Mouse (Mus musculus) CH12F3 (cell line): ENCODE results near the gene Chst11.

Experiments used
- in situ Hi-C: fragments of 300-500 bp; cut with MboI; formaldehyde crosslinking; loops from 2 replicates; pipeline ENCODE4 v1.14.3; 2020; ENCODE audit warnings: low sequenced_read_pairs

Chst11 gene

GRCm38 (mm10) chr10:83071785-83072580, 86.7 kb downstream of the Chst11 start:
- in situ Hi-C loops: no loop called here

DNA sequence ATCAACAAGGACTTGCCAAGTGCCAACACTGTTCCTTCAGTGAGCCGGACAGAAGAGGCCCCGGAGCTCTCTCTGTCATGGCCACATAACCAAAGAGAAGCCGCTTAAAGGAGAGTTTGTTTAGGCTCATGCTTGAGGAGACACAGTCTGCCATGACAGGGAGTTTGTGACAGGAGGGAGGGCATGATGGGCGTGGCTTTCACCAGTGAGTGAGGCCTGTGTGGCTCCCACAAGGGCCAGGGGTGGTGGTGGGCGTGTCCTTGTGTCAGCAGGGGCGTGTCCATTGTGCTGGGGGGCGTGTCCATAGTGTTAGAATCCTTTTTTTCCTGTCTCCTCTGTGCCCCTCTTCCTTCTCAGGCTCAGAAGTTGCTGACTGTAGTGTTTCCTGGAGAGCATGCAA, 87.8 kb downstream of the Chst11 start:
- in situ Hi-C loops: no loop called here

DNA sequence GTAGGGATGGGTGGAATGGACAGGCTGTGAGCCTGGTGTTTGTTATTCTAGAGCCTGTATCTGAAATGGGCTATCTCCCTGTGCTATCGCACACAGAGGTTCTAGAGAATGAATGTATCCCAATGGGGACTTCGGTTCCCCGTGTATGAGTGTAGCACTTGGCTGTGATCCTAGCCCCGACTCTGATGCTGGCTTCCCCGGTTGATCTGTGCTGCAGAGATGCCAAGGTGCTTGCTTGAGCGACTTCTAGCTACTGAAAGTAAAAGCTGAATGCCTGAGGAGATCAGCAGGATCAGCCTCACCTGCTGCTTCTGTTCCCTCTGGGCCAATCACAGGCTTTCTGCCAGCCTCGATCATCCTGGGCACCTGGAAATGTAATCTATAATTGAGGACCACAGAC, 91.5 kb downstream of the Chst11 start:
- in situ Hi-C loops: no loop called here

DNA sequence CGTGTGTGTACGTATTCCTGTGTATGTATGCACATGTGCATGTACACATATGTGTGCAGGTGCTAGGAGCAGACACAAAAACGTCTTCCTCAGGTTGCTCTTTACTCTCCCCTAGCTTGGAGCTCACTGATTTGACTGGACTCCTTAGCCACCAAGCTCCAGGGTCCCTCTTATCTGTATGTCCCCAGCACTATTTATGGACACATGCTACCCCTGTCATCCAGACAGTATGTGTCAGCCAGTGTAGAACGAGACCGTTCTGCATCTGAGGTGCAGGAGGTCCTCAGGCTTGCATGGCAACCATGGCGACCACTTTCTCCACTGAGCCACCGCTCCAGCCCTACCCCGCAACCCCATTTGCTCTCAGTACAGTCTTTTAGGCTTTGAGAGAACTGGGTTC, 93.4 kb downstream of the Chst11 start:
- in situ Hi-C loops: no loop called here

DNA sequence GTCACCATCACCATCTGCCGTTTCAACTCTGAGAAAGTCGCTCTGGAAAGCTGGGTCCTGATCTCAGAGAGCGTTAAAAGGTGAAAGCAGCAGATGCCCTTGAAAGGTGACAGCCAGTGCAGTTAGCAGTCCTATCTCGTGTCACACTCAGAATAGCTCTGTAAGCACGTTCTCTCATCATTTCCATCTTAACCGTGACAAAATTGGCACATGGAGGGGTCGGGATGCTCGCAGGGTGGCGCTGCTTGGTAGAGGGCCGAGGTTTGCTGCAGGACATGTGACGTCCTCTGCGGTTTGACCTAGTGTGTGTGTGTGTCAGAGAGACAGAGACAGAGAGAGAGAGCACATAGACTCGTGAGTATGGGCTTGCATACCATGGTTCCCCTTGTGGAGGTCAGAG, 94.5 kb downstream of the Chst11 start:
- in situ Hi-C loops: no loop called here

- in situ Hi-C loops: no loop called here
These were observed 95.0 kb downstream of the Chst11 start for GRCm38 (mm10) chr10:83080275-83080741.

- in situ Hi-C loops: no loop called here
These were observed 95.6 kb downstream of the Chst11 start for GRCm38 (mm10) chr10:83080930-83081329.

GRCm38 (mm10) chr10:83083946-83084345, 98.6 kb downstream of the Chst11 start:
- in situ Hi-C loops: no loop called here

GRCm38 (mm10) chr10:83088318-83088717, 103.0 kb downstream of the Chst11 start:
- in situ Hi-C loops: no loop called here

- in situ Hi-C loops: no loop called here
These were observed 103.5 kb downstream of the Chst11 start for GRCm38 (mm10) chr10:83088826-83089225.

- in situ Hi-C loops: no loop called here
These were observed 104.9 kb downstream of the Chst11 start for GRCm38 (mm10) chr10:83090185-83090584.

DNA sequence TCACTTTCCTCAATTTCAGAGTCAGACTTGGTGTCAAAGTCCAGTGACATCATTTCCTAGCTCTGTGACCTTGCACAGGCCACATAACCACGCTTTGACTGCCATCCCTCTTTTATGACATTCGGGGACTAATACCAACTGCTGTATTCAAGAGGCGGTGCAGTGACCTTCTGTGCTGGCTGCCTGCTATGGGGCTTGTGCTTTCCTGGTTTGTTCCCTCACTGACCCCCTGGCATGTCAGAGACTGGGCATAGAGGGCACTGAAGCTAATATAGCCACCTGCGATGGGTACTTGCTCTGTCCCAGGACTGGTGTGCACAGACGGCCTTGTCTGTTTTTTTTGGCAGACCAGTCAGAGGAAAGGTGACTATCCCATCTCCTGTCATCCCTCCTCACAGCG, 108.4 kb downstream of the Chst11 start:
- in situ Hi-C loops: no loop called here

- in situ Hi-C loops: no loop called here
These were observed 109.0 kb downstream of the Chst11 start for GRCm38 (mm10) chr10:83094248-83094647.

DNA sequence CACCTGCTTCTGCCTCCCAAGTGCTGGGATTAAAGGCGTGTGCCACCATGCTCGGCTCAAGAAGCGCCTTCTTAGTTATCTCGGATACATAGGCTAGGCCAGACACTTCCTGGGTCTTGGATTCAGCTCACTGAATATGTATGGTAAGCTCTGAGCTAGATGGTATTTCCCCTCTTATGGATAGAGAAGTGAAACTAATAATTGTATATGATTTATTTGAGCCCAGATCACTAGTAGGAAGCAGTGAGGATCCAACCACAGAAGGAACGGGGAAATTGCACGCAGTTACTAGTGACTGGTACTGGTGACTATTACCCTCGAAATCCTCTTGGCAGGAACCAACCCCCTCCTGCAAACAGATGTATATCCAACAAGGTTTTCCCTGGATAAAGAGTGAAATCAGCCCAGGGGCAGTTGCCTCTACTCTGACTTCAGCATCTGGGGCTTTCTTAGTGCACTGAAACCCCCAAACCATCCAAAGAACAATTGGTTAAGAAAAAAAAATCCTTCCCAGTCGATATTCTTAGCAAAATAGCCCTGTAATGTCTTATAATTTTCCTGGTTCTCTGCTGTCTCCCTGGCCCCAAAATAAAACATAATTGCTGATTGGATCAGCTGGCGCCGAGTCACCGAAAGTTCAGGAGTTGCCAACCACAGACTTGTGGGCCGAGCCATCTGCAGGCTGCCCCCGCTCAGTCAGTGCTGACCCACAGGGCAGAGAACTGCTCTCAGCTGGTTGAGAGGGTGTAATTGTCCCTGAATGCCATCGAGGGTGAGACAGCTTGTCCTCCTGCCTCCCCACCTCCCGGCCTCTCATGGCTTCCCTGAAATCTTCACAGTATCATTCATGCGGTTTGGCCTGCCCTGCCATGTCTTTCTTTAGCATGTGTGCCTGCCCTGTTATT, 109.8 kb downstream of the Chst11 start:
- in situ Hi-C loops: no loop called here

DNA sequence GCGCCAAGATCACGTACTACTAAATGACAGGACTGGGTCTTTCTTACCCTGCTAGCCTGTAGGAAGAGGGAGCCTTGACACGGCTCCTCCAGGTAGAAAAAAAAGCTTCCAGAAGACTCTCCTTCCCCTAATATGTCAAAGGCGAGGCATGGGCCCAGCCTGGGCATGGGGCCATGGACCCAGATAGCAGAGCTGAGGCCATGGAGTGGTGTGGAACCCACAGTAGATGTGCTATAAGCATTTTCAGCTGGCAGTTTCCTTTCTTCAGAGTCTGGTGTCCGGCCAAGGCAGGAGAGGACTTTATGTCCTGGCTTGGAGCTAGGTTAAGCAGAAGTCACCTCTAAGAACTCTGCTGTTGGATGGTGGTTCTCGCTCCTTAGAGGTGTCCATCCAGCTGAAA, 111.0 kb downstream of the Chst11 start:
- in situ Hi-C loops: no loop called here

DNA sequence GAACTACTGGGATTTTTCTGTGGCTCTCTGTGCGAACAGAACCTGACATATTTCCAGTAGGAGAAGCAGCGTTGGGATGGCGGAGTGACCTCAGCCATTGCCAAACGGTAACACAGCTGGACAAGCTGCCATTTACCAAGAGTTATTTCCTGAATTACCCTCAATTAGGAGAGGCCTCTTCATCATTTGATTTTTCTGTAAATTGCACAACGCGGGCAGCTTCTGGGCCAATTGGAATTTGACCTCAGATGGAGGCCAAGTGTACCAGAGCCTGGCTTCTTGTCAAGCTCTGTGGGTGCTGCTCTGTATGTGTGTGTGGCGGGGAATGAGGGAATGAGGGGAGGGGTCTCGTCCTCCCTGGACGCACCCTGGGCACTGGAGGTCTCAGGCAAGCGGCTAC, 113.6 kb downstream of the Chst11 start:
- in situ Hi-C loops: no loop called here

- in situ Hi-C loops: no loop called here
These were observed 114.4 kb downstream of the Chst11 start for GRCm38 (mm10) chr10:83099669-83100068.

DNA sequence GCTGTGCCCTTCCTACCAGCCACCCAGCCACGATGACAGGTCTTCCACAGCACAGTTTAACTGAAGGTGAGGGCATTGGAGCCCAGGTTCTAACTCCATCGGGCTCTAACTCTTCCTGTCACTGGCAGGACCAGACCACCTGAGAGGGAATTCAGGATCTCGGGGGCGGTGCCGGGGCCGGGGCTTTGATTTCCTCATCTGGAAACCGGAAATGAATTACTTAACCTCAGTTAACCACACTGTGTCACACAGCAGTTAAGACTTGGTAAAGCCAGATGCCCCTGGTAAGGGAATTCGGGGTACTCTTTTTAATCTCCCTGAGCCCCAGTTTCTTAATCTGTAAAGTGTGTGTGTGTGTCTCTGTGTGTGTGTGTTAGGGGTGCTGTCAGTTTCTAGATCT, 115.6 kb downstream of the Chst11 start:
- in situ Hi-C loops: no loop called here

GRCm38 (mm10) chr10:83101421-83102207, 116.3 kb downstream of the Chst11 start:
- in situ Hi-C loops: no loop called here

DNA sequence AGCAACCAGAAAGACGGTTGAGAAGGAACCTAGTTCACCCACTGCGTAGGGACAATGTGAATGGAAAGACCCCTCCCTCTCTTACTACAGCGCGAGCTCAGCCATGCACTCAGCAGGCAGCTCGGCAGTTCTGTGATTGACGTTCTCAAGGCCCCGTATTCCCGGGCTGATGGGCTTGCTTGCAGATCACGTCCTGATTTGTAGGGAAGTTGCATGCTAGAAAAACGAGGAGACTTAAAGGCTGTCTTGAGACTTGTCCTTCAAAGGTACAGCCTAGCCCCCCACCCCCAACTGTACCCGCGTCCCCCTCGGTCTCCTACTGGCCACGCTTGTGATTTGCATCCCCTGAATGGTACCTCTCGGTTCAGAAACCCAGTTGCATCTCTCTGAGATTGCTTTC, 117.4 kb downstream of the Chst11 start:
- in situ Hi-C loops: no loop called here

DNA sequence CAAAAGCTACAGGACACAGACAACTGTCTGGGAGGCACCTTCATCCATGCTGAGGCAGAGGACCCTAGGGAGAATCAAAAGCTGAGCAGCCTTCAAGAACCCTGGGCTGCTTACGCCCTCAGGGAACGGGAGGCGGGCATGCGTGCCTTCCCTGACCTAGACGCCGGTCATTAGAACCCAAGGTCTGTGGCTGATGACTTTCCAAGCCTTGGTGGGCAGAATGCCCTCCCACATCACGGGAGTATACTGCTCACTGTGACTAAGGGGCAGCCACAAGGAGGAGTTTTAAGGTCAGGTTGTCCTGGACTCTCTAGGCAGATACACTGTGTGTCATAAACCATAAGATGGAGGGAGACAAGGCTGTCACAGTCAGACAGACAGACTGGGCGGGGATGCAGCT, 118.9 kb downstream of the Chst11 start:
- in situ Hi-C loops: no loop called here
